ENCODE assay signal across 12 mouse cellular contexts in genomic region chr15:8806354-8806753, GRCm38 (mm10).
DNase-seq lines count a peak whose midpoint lies in the region; ATAC-seq lines count a peak whose summit lies in the region.
"Had no signal": no experiment of that assay in that cellular context is flagged by ENCODE, and none has a peak within 500 bp of the region (broad histone marks: within the 10 kb centered on the region; RNA-seq: fewer than 3 reads in every experiment).

No protein-coding gene starts in this region.

- no peak overlapping the region for H3K4me2 ChIP-seq in midbrain, embryonic 14.5 days (ENCODE audit: low read length)
- H3K4me2 ChIP-seq: forebrain, embryonic 15.5 days; kidney, embryonic 15.5 days had no signal

- H3K4me1 ChIP-seq in midbrain, embryonic 14.5 days (ENCODE audit: control insufficient read depth, insufficient read depth, low read length): no peaks in the 10 kb centered on the region
- H3K4me1 ChIP-seq: forebrain, embryonic 15.5 days; kidney, embryonic 15.5 days had no signal

- H3K9ac ChIP-seq in midbrain, embryonic 14.5 days (replicated peaks; ENCODE audit: low read length): no peak overlapping the region
- H3K9ac ChIP-seq: forebrain, embryonic 15.5 days; kidney, embryonic 15.5 days; liver, embryonic 14.5 days had no signal

- no peak for ATAC-seq in midbrain, embryonic 14.5 days (ENCODE audit: low FRiP score, low TSS enrichment)
- ATAC-seq: forebrain, embryonic 15.5 days had no signal

- H3K27me3 ChIP-seq in midbrain, embryonic 14.5 days (ENCODE audit: control insufficient read depth, insufficient read depth, low read length): no peaks in the 10 kb centered on the region
- H3K27me3 ChIP-seq: forebrain, embryonic 15.5 days; kidney, embryonic 15.5 days had no signal

- intact Hi-C loops in heart, postnatal 14 days (cut with DNase I): no loop called here

- H3K36me3 ChIP-seq in midbrain, embryonic 14.5 days (ENCODE audit: control insufficient read depth, insufficient read depth, low read length): no peaks in the 10 kb centered on the region
- H3K36me3 ChIP-seq: forebrain, embryonic 15.5 days; kidney, embryonic 15.5 days had no signal

- H3K27ac ChIP-seq in midbrain, embryonic 14.5 days (replicated peaks; ENCODE audit: low read depth, low read length): no peak overlapping the region
- H3K27ac ChIP-seq: forebrain, embryonic 15.5 days; kidney, embryonic 15.5 days; liver, embryonic 14.5 days had no signal

- WGBS in midbrain, embryonic 14.5 days: 80% methylated on average over 8 of the region's 8 CpGs

- no peak overlapping the region for H3K4me3 ChIP-seq in midbrain, embryonic 14.5 days (replicated peaks; ENCODE audit: low read depth, low read length)
- H3K4me3 ChIP-seq: forebrain, embryonic 15.5 days; kidney, embryonic 15.5 days had no signal

- peak; percentile 20 for DNase-seq in 3134 (ENCODE audit: extremely low read depth, insufficient read length, low spot score)
- DNase-seq in NIH3T3 (ENCODE audit: low read depth): peak; percentile 98
- peak; percentile 99 for DNase-seq in fibroblast of lung, adult 2 months (ENCODE audit: low read depth)
- DNase-seq in heart, postnatal 14 days: peak; percentile 12 to 22
- no peak for DNase-seq in midbrain, embryonic 14.5 days
- DNase-seq in B cell, adult 2 months: no peak
- no peak for DNase-seq in layer of hippocampus, adult 8-10 months (ENCODE audit: low spot score in 2 of 2)
- DNase-seq in kidney, postnatal 36 days: no peak
- DNase-seq: right cerebral cortex, postnatal 4 days had no signal

- H3K9me3 ChIP-seq in midbrain, embryonic 14.5 days (ENCODE audit: control insufficient read depth, low read length): no peaks in the 10 kb centered on the region
- H3K9me3 ChIP-seq: forebrain, embryonic 15.5 days; kidney, embryonic 15.5 days had no signal

Comparison
In these comparisons a context has a peak if more than half of its experiments do, and no peak if none do; other contexts are left out.
1. DNase-seq: peak in 3134 (single experiment), NIH3T3 (single experiment), fibroblast of lung, adult 2 months (single experiment) and heart, postnatal 14 days (2 of 2); none in midbrain, embryonic 14.5 days (single experiment), B cell, adult 2 months (0 of 2), layer of hippocampus, adult 8-10 months (0 of 2) and kidney, postnatal 36 days (0 of 2).